Mouse (Mus musculus): ENCODE measurements around the gene Cenpe. TPM values are rescaled to one million over a fixed set of nuclear protein-coding genes. Genes with fewer than 3 reads are reported as not detected.

Cenpe gene
- polyA plus RNA-seq, 1 experiment from 2014 or later, result 24.2 TPM

- Histone ChIP-seq H3K9ac (ENCODE audit: low read depth, low read length) (no peak overlapping the region), H3K27me3 (replicated peaks; ENCODE audit: control insufficient read depth, insufficient read depth, low read length) (no peaks in the 10 kb centered on the region), H3K27ac (replicated peaks; ENCODE audit: low read depth, low read length) (no peak overlapping the region), H3K4me3 (ENCODE audit: low read depth, low read length) (no peak overlapping the region), H3K4me1 (ENCODE audit: control insufficient read depth, insufficient read depth, low read length) (no peaks in the 10 kb centered on the region), H3K36me3 (ENCODE audit: control insufficient read depth, insufficient read depth, low read length) (no peaks in the 10 kb centered on the region), H3K9me3 (ENCODE audit: control insufficient read depth, low read length) (no peaks in the 10 kb centered on the region), H3K4me2 (ENCODE audit: low read depth, low read length) (no peak overlapping the region)
- DNase-seq (ENCODE audit: low spot score) (no peak), ATAC-seq (ENCODE audit: low read depth) (no peak)
- 84% methylated on average over 8 of the region's 8 CpGs for WGBS
Measured at GRCm38 (mm10) chr3:135288138-135288750, 75.9 kb downstream of the Cenpe start.

DNA sequence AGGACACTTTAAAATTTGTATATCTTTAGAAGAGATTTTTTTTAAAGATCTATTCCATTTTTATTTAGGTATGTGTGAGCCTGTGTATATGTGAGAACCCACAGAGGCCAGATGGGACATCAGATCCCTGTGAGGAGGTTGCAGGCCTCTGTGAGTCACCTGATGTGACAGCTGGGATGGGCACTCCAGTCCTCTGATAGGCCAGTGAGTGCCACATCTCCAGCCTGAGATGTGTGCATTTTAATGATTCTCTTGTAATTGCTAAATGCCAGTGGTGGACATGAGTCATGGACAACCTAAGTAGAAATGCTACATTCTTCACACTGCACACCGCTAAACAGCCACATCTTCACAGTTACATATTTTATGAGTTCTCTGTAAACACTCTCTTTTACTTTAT lies 76.8 kb downstream of the Cenpe start:
- H3K4me1 ChIP-seq (ENCODE audit: control insufficient read depth, insufficient read depth, low read length), result no peaks in the 10 kb centered on the region
- 86% methylated on average over 1 of the region's 1 CpGs for WGBS
- H3K27me3 ChIP-seq (replicated peaks; ENCODE audit: control insufficient read depth, insufficient read depth, low read length), result no peaks in the 10 kb centered on the region
- no peak overlapping the region for H3K4me3 ChIP-seq (ENCODE audit: low read depth, low read length)
- no peaks in the 10 kb centered on the region for H3K9me3 ChIP-seq (ENCODE audit: control insufficient read depth, low read length)
- no peak overlapping the region for H3K9ac ChIP-seq (ENCODE audit: low read depth, low read length)
- DNase-seq (ENCODE audit: low spot score) (no peak), ATAC-seq (ENCODE audit: low read depth) (no peak)
- H3K36me3 ChIP-seq (ENCODE audit: control insufficient read depth, insufficient read depth, low read length), result no peaks in the 10 kb centered on the region
- H3K4me2 ChIP-seq (ENCODE audit: low read depth, low read length), result no peak overlapping the region
- H3K27ac ChIP-seq (replicated peaks; ENCODE audit: low read depth, low read length), result no peak overlapping the region

- WGBS, result 100% methylated on average over 7 of the region's 7 CpGs
- Histone ChIP-seq H3K36me3 (ENCODE audit: control insufficient read depth, insufficient read depth, low read length) (no peaks in the 10 kb centered on the region), H3K27me3 (replicated peaks; ENCODE audit: control insufficient read depth, insufficient read depth, low read length) (no peaks in the 10 kb centered on the region), H3K4me3 (ENCODE audit: low read depth, low read length) (no peak overlapping the region), H3K4me1 (ENCODE audit: control insufficient read depth, insufficient read depth, low read length) (no peaks in the 10 kb centered on the region), H3K9ac (ENCODE audit: low read depth, low read length) (no peak overlapping the region), H3K27ac (replicated peaks; ENCODE audit: low read depth, low read length) (no peak overlapping the region), H3K4me2 (ENCODE audit: low read depth, low read length) (no peak overlapping the region), H3K9me3 (ENCODE audit: control insufficient read depth, low read length) (no peaks in the 10 kb centered on the region)
- DNase-seq (ENCODE audit: low spot score) (peak; percentile 90), ATAC-seq (ENCODE audit: low read depth) (peak; percentile 83)
Measured at GRCm38 (mm10) chr3:135290249-135290894, 78.0 kb downstream of the Cenpe start.

DNA sequence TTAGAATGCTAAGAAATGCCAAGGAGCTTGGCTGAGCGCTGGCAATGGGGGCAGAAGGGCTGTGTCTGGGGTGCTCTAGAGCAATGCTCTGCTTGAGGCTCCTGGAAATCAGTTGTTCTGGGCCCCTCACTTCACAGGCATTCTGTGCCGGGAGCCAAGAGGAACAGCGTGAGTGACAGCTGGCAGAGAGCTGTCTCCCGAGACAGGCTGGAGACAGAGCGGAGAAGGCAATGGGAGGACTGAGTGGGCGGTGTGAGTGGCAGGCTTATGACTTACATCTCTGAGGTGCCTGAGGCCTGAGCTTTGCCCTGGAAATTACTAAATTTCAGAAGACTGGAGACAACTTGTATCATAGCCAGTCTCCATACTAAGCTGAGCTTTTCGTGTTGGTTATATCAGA lies 81.4 kb downstream of the Cenpe start:
- Histone ChIP-seq H3K4me2 (ENCODE audit: low read depth, low read length) (no peak overlapping the region), H3K4me1 (ENCODE audit: control insufficient read depth, insufficient read depth, low read length) (no peaks in the 10 kb centered on the region), H3K9ac (ENCODE audit: low read depth, low read length) (no peak overlapping the region), H3K27ac (replicated peaks; ENCODE audit: low read depth, low read length) (no peak overlapping the region), H3K27me3 (replicated peaks; ENCODE audit: control insufficient read depth, insufficient read depth, low read length) (no peaks in the 10 kb centered on the region), H3K36me3 (ENCODE audit: control insufficient read depth, insufficient read depth, low read length) (no peaks in the 10 kb centered on the region), H3K4me3 (ENCODE audit: low read depth, low read length) (no peak overlapping the region), H3K9me3 (ENCODE audit: control insufficient read depth, low read length) (no peaks in the 10 kb centered on the region)
- DNase-seq (ENCODE audit: low spot score) (peak; percentile 46), ATAC-seq (ENCODE audit: low read depth) (peak; percentile 37)
- 51% methylated on average over 7 of the region's 7 CpGs for WGBS

- Histone ChIP-seq H3K36me3 (ENCODE audit: control insufficient read depth, insufficient read depth, low read length) (no peaks in the 10 kb centered on the region), H3K9ac (ENCODE audit: low read depth, low read length) (no peak overlapping the region), H3K9me3 (ENCODE audit: control insufficient read depth, low read length) (no peaks in the 10 kb centered on the region), H3K27ac (replicated peaks; ENCODE audit: low read depth, low read length) (no peak overlapping the region), H3K27me3 (replicated peaks; ENCODE audit: control insufficient read depth, insufficient read depth, low read length) (no peaks in the 10 kb centered on the region), H3K4me2 (ENCODE audit: low read depth, low read length) (no peak overlapping the region), H3K4me3 (ENCODE audit: low read depth, low read length) (no peak overlapping the region), H3K4me1 (ENCODE audit: control insufficient read depth, insufficient read depth, low read length) (no peaks in the 10 kb centered on the region)
- 66% methylated on average over 1 of the region's 1 CpGs for WGBS
- ATAC-seq (ENCODE audit: low read depth) (no peak), DNase-seq (ENCODE audit: low spot score) (no peak)
Measured at GRCm38 (mm10) chr3:135295559-135295958, 83.2 kb downstream of the Cenpe start.

DNA sequence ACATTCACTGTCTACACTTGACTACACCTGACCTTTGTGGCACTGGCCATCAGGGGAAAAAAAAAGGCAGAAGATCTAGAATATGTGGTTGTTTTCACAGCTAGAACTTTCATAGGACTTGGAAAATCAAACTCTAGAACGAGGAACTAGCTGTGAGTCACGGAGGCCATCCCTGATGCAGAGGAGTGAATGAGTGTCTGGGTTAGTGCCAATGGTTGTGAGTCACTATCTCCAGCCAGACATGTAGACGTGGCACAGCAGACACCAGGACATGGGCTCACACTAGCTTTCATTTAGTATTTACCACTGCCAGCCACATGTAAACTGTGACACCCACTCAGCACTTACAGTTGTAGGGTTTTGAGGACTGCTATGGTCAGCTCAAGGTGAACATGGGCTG lies 86.2 kb downstream of the Cenpe start:
- H3K9ac ChIP-seq (ENCODE audit: low read depth, low read length), result no peak overlapping the region
- 84% methylated on average over 3 of the region's 3 CpGs for WGBS
- DNase-seq (ENCODE audit: low spot score) (no peak), ATAC-seq (ENCODE audit: low read depth) (no peak)
- no peak overlapping the region for H3K4me2 ChIP-seq (ENCODE audit: low read depth, low read length)
- H3K36me3 ChIP-seq (ENCODE audit: control insufficient read depth, insufficient read depth, low read length), result no peaks in the 10 kb centered on the region
- no peaks in the 10 kb centered on the region for H3K27me3 ChIP-seq (replicated peaks; ENCODE audit: control insufficient read depth, insufficient read depth, low read length)
- H3K27ac ChIP-seq (replicated peaks; ENCODE audit: low read depth, low read length), result no peak overlapping the region
- H3K4me3 ChIP-seq (ENCODE audit: low read depth, low read length), result no peak overlapping the region
- H3K4me1 ChIP-seq (ENCODE audit: control insufficient read depth, insufficient read depth, low read length), result no peaks in the 10 kb centered on the region
- no peaks in the 10 kb centered on the region for H3K9me3 ChIP-seq (ENCODE audit: control insufficient read depth, low read length)

- H3K4me1 ChIP-seq (ENCODE audit: control insufficient read depth, insufficient read depth, low read length), result no peaks in the 10 kb centered on the region
- H3K27me3 ChIP-seq (replicated peaks; ENCODE audit: control insufficient read depth, insufficient read depth, low read length), result no peaks in the 10 kb centered on the region
- H3K36me3 ChIP-seq (ENCODE audit: control insufficient read depth, insufficient read depth, low read length), result no peaks in the 10 kb centered on the region
- no peaks in the 10 kb centered on the region for H3K9me3 ChIP-seq (ENCODE audit: control insufficient read depth, low read length)
- no peak overlapping the region for H3K9ac ChIP-seq (ENCODE audit: low read depth, low read length)
- no peak for DNase-seq (ENCODE audit: low spot score)
- H3K4me3 ChIP-seq (ENCODE audit: low read depth, low read length), result no peak overlapping the region
- no peak overlapping the region for H3K27ac ChIP-seq (replicated peaks; ENCODE audit: low read depth, low read length)
- ATAC-seq (ENCODE audit: low read depth), result no peak
- no peak overlapping the region for H3K4me2 ChIP-seq (ENCODE audit: low read depth, low read length)
- WGBS, result 67% methylated on average over 6 of the region's 6 CpGs
Measured at GRCm38 (mm10) chr3:135300081-135300480, 87.7 kb downstream of the Cenpe start.

DNA sequence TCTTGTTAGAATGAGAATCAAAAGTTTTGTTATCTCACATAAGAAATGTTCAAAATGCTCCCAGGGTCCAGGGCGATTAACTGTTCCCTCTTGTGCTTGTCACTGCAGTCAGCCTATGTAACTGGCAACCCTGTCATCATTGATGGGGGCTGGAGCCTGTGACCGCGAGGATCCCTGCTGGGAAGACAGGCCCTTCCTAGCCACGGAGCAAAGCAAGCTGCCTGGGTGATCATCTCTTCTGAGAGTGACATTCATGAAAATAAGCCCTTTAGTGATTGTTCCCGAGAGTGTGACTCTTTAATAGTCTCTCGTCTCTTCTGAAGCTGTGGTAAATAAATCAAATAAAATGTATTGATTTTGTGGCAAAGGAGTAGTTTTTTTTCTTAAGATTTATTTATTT lies 91.7 kb downstream of the Cenpe start:
- ATAC-seq (ENCODE audit: low read depth) (no peak), DNase-seq (ENCODE audit: low spot score) (no peak)
- Histone ChIP-seq H3K9me3 (ENCODE audit: control insufficient read depth, low read length) (no peaks in the 10 kb centered on the region), H3K27me3 (replicated peaks; ENCODE audit: control insufficient read depth, insufficient read depth, low read length) (peaks cover 4% of the 10 kb centered on the region; the same call in 1 of the 2 replicates), H3K27ac (replicated peaks; ENCODE audit: low read depth, low read length) (no peak overlapping the region), H3K36me3 (ENCODE audit: control insufficient read depth, insufficient read depth, low read length) (no peaks in the 10 kb centered on the region), H3K4me2 (ENCODE audit: low read depth, low read length) (no peak overlapping the region), H3K4me1 (ENCODE audit: control insufficient read depth, insufficient read depth, low read length) (peaks cover 8% of the 10 kb centered on the region), H3K9ac (ENCODE audit: low read depth, low read length) (no peak overlapping the region), H3K4me3 (ENCODE audit: low read depth, low read length) (no peak overlapping the region)
- WGBS, result 34% methylated on average over 6 of the region's 6 CpGs

- H3K4me1 ChIP-seq (ENCODE audit: control insufficient read depth, insufficient read depth, low read length), result peaks cover 8% of the 10 kb centered on the region
- no peak overlapping the region for H3K4me3 ChIP-seq (ENCODE audit: low read depth, low read length)
- no peak overlapping the region for H3K27ac ChIP-seq (replicated peaks; ENCODE audit: low read depth, low read length)
- H3K4me2 ChIP-seq (ENCODE audit: low read depth, low read length), result no peak overlapping the region
- no peak overlapping the region for H3K9ac ChIP-seq (ENCODE audit: low read depth, low read length)
- WGBS, result 26% methylated on average over 9 of the region's 9 CpGs
- H3K9me3 ChIP-seq (ENCODE audit: control insufficient read depth, low read length), result no peaks in the 10 kb centered on the region
- ATAC-seq (ENCODE audit: low read depth), result no peak
- DNase-seq (ENCODE audit: low spot score), result no peak
- no peaks in the 10 kb centered on the region for H3K36me3 ChIP-seq (ENCODE audit: control insufficient read depth, insufficient read depth, low read length)
- H3K27me3 ChIP-seq (replicated peaks; ENCODE audit: control insufficient read depth, insufficient read depth, low read length), result peaks cover 4% of the 10 kb centered on the region; the same call in 1 of the 2 replicates
Measured at GRCm38 (mm10) chr3:135304566-135304965, 92.2 kb downstream of the Cenpe start.

All from embryonic facial prominence, embryonic 14.5 days (tissue).